Comparison of ENCODE assay signal across 30 mouse cellular contexts in the genomic region with DNA sequence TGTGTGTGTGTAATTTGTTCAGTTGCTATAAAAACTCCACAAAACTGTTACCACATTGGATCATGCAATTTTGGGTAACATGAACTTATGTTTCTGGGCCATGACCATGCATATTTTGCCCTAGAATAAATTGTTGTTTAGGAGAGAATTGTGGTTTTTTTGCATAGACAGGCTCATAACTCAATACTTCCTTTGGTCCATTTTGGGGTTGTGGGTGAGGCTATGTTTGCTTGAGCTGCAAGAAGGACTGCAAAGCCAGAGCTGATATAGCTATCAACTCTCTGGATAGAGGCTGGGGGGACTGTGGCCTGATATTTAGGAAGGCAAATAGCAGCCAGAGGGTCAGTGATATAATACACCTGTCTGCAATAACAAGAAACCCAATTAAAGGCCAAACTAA.
"Had no signal": no experiment of that assay in that cellular context is flagged by ENCODE, and none has a peak within 500 bp of the region (broad histone marks: within the 10 kb centered on the region; RNA-seq: fewer than 3 reads in every experiment).

No protein-coding gene starts in this region.

- H3K4me2 ChIP-seq: limb, embryonic 12.5 days; limb, embryonic 13.5 days; limb, embryonic 15.5 days; liver, embryonic 11.5 days; liver, embryonic 12.5 days; liver, embryonic 13.5 days; liver, embryonic 15.5 days; lung, embryonic 14.5 days; lung, embryonic 15.5 days; midbrain, embryonic 12.5 days; midbrain, embryonic 13.5 days; neural tube, embryonic 12.5 days had no signal

- H3K4me1 ChIP-seq: limb, embryonic 10.5 days; limb, embryonic 12.5 days; limb, embryonic 13.5 days; limb, embryonic 15.5 days; liver, embryonic 12.5 days; liver, embryonic 13.5 days; liver, embryonic 15.5 days; lung, embryonic 15.5 days; megakaryocyte, embryonic 14.5 days; neural tube, embryonic 12.5 days had no signal

- H3K4me3 ChIP-seq: left cerebral cortex, adult 2 months; limb, embryonic 10.5 days; limb, embryonic 12.5 days; limb, embryonic 13.5 days; limb, embryonic 15.5 days; liver, embryonic 12.5 days; liver, embryonic 13.5 days; liver, embryonic 15.5 days; lung, embryonic 15.5 days; megakaryocyte, embryonic 14.5 days; midbrain, embryonic 10.5 days; midbrain, embryonic 12.5 days; midbrain, embryonic 13.5 days; myocyte; neural tube, embryonic 12.5 days had no signal

- H3K27me3 ChIP-seq: limb, embryonic 12.5 days; limb, embryonic 13.5 days; limb, embryonic 15.5 days; liver, embryonic 12.5 days; liver, embryonic 13.5 days; liver, embryonic 15.5 days; lung, embryonic 15.5 days; megakaryocyte, embryonic 14.5 days; midbrain, embryonic 12.5 days; midbrain, embryonic 13.5 days; neural tube, embryonic 12.5 days had no signal

- DNase-seq: liver; liver, embryonic 13.5 days; liver, postnatal 0 days; lung, adult 18-20 months; lung, adult 2 months; lung, embryonic 14.5 days; lung, postnatal 10 days; lung, postnatal 14 days; lung, postnatal 36 days; lung, postnatal 4 days; midbrain, embryonic 14.5 days had no signal

- ATAC-seq: liver, embryonic 12.5 days; liver, postnatal 0 days; lung, postnatal 0 days; midbrain, embryonic 13.5 days; midbrain, embryonic 16.5 days had no signal

- H3K9ac ChIP-seq: limb, embryonic 12.5 days; limb, embryonic 13.5 days; limb, embryonic 15.5 days; liver, embryonic 12.5 days; liver, embryonic 13.5 days; liver, embryonic 14.5 days; liver, embryonic 15.5 days; liver, postnatal 0 days; lung, embryonic 14.5 days; lung, embryonic 15.5 days; midbrain, embryonic 12.5 days; midbrain, embryonic 13.5 days; neural tube, embryonic 12.5 days had no signal

- H3K27ac ChIP-seq: left cerebral cortex, adult 2 months; limb, embryonic 10.5 days; limb, embryonic 12.5 days; limb, embryonic 13.5 days; limb, embryonic 15.5 days; liver, embryonic 12.5 days; liver, embryonic 13.5 days; liver, embryonic 14.5 days; liver, embryonic 15.5 days; lung, embryonic 15.5 days; macrophage; midbrain, embryonic 10.5 days; midbrain, embryonic 12.5 days; midbrain, embryonic 13.5 days; neural tube, embryonic 12.5 days had no signal

- H3K9me3 ChIP-seq: limb, embryonic 10.5 days; limb, embryonic 12.5 days; limb, embryonic 13.5 days; limb, embryonic 15.5 days; liver, embryonic 12.5 days; liver, embryonic 13.5 days; liver, embryonic 15.5 days; lung, embryonic 15.5 days; midbrain, embryonic 10.5 days; midbrain, embryonic 12.5 days; midbrain, embryonic 13.5 days; neural tube, embryonic 12.5 days had no signal

- H3K36me3 ChIP-seq: limb, embryonic 10.5 days; limb, embryonic 12.5 days; limb, embryonic 13.5 days; limb, embryonic 15.5 days; liver, embryonic 12.5 days; liver, embryonic 13.5 days; liver, embryonic 15.5 days; lung, embryonic 15.5 days; midbrain, embryonic 10.5 days; midbrain, embryonic 12.5 days; midbrain, embryonic 13.5 days; neural tube, embryonic 12.5 days had no signal
